Mouse (Mus musculus) liver, embryonic 14.5 days (tissue): Measurements from ENCODE around the gene Cmah.

Experiments used
- CTCF ChIP-seq: IDR thresholded peaks from 2 replicates; pipeline ENCODE4 v1.5.1; 2016; ENCODE audit warnings: antibody characterized with exemption, low read depth, control low read depth
- EP300 ChIP-seq: IDR thresholded peaks from 2 replicates; pipeline ENCODE4 v1.6.1; 2016; ENCODE audit warnings: antibody characterized with exemption, low read depth

- no peak for TF ChIP-seq CTCF
- TF ChIP-seq EP300 = no peak
Measured at GRCm38 (mm10) chr13:24279407-24279761, 47.8 kb upstream of the Cmah start.
